Mouse (Mus musculus) E14TG2a.4 (cell line): ENCODE results near the gene Psen2.

ENCODE experiments used
- CTCF ChIP-seq: conservative IDR thresholded peaks from 2 replicates; pipeline ENCODE4 v1.5.1; 2014; ENCODE audit warnings: low read length
- NANOG ChIP-seq: IDR thresholded peaks from 2 replicates; pipeline ENCODE4 v1.6.1; 2014; ENCODE audit warnings: borderline replicate concordance, low read length, mixed read lengths
- POU5F1 ChIP-seq: IDR thresholded peaks from 2 replicates; pipeline ENCODE4 v1.6.1; 2014; ENCODE audit warnings: low read length, borderline replicate concordance

- TF ChIP-seq CTCF: no peak
- TF ChIP-seq NANOG: no peak
- no peak for TF ChIP-seq POU5F1
Observed at GRCm38 (mm10) chr1:180183525-180184159, 79.6 kb downstream of the Psen2 start.
